Mouse (Mus musculus): ENCODE measurements around the gene Gm20388. TPM values are rescaled to one million over a fixed set of nuclear protein-coding genes. Genes with fewer than 3 reads are reported as not detected.
A peak's percentile ranks its signal among the peaks of the same experiment; 100 is the strongest.

Gm20388 gene
- polyA plus RNA-seq, 2 experiments, result 8.5 TPM; not detected in 1

- ATAC-seq (ENCODE audit: insufficient read depth) (no peak), DNase-seq (ENCODE audit: low read depth in 3 of 3, low spot score in 3 of 3) (no peak)
- no peak overlapping the region for H3K9ac ChIP-seq (replicated peaks)
- no peaks in the 10 kb centered on the region for H3K36me3 ChIP-seq (replicated peaks; ENCODE audit: control insufficient read depth, insufficient read depth, low read depth)
- H3K4me1 ChIP-seq (replicated peaks; ENCODE audit: control insufficient read depth in 2 of 2, insufficient read depth in 2 of 2, low read length in 1 of 2), result no peaks in the 10 kb centered on the region
- no peak for TF ChIP-seq EP300 (IDR thresholded peaks at IDR 0.05; ENCODE audit: low read depth)
- peak; percentile 76 for TF ChIP-seq CTCF (IDR thresholded peaks at IDR 0.05; ENCODE audit: low read depth)
- no peak overlapping the region for H3K27ac ChIP-seq
- peaks cover 54% of the 10 kb centered on the region for H3K27me3 ChIP-seq (ENCODE audit: control insufficient read depth, insufficient read depth, low read length)
- no peak overlapping the region for H3K4me2 ChIP-seq (ENCODE audit: low read depth)
- no peak overlapping the region for H3K4me3 ChIP-seq (ENCODE audit: insufficient read depth in 1 of 2, low read depth in 2 of 2, low read length in 2 of 2)
- H3K9me3 ChIP-seq (ENCODE audit: control insufficient read depth, low read length), result no peaks in the 10 kb centered on the region
- 7% methylated on average over 10 of the region's 10 CpGs for WGBS (ENCODE audit: insufficient replicate concordance)
Measured at GRCm38 (mm10) chr8:120887254-120887653, 976.6 kb downstream of the Gm20388 start.

- Histone ChIP-seq H3K9me3 (ENCODE audit: control insufficient read depth, low read length) (no peaks in the 10 kb centered on the region), H3K9ac (replicated peaks) (no peak overlapping the region), H3K36me3 (replicated peaks; ENCODE audit: control insufficient read depth, insufficient read depth, low read depth) (no peaks in the 10 kb centered on the region), H3K27me3 (ENCODE audit: control insufficient read depth, insufficient read depth, low read length) (peaks cover 50% of the 10 kb centered on the region), H3K4me2 (ENCODE audit: low read depth) (no peak overlapping the region), H3K4me1 (replicated peaks; ENCODE audit: control insufficient read depth in 2 of 2, insufficient read depth in 2 of 2, low read length in 1 of 2) (no peaks in the 10 kb centered on the region), H3K4me3 (ENCODE audit: insufficient read depth in 1 of 2, low read depth in 2 of 2, low read length in 2 of 2) (no peak overlapping the region), H3K27ac (no peak overlapping the region)
- TF ChIP-seq EP300 (IDR thresholded peaks at IDR 0.05; ENCODE audit: low read depth) (no peak), CTCF (IDR thresholded peaks at IDR 0.05; ENCODE audit: low read depth) (no peak)
- no peak for ATAC-seq (ENCODE audit: insufficient read depth)
- no peak for DNase-seq (ENCODE audit: low read depth in 3 of 3, low spot score in 3 of 3)
- WGBS (ENCODE audit: insufficient replicate concordance), result 11% methylated on average over 5 of the region's 5 CpGs
Measured at GRCm38 (mm10) chr8:120888005-120888404, 977.4 kb downstream of the Gm20388 start.

GRCm38 (mm10) chr8:120889189-120889588 is 978.5 kb downstream of the Gm20388 start:
- Histone ChIP-seq H3K9me3 (ENCODE audit: control insufficient read depth, low read length) (no peaks in the 10 kb centered on the region), H3K4me2 (ENCODE audit: low read depth) (no peak overlapping the region), H3K27ac (no peak overlapping the region), H3K4me3 (ENCODE audit: insufficient read depth in 1 of 2, low read depth in 2 of 2, low read length in 2 of 2) (no peak overlapping the region), H3K27me3 (ENCODE audit: control insufficient read depth, insufficient read depth, low read length) (peaks cover 39% of the 10 kb centered on the region), H3K9ac (replicated peaks) (no peak overlapping the region), H3K4me1 (replicated peaks; ENCODE audit: control insufficient read depth in 2 of 2, insufficient read depth in 2 of 2, low read length in 1 of 2) (no peaks in the 10 kb centered on the region), H3K36me3 (replicated peaks; ENCODE audit: control insufficient read depth, insufficient read depth, low read depth) (no peaks in the 10 kb centered on the region)
- no peak for TF ChIP-seq CTCF (IDR thresholded peaks at IDR 0.05; ENCODE audit: low read depth)
- TF ChIP-seq EP300 (IDR thresholded peaks at IDR 0.05; ENCODE audit: low read depth), result no peak
- ATAC-seq (ENCODE audit: insufficient read depth), result no peak
- 50% methylated on average over 4 of the region's 4 CpGs for WGBS (ENCODE audit: insufficient replicate concordance)
- no peak for DNase-seq (ENCODE audit: low read depth in 3 of 3, low spot score in 3 of 3)

GRCm38 (mm10) chr8:120890068-120890467 is 979.4 kb downstream of the Gm20388 start:
- Histone ChIP-seq H3K27me3 (ENCODE audit: control insufficient read depth, insufficient read depth, low read length) (peaks cover 35% of the 10 kb centered on the region), H3K36me3 (replicated peaks; ENCODE audit: control insufficient read depth, insufficient read depth, low read depth) (no peaks in the 10 kb centered on the region), H3K4me2 (ENCODE audit: low read depth) (no peak overlapping the region), H3K27ac (no peak overlapping the region), H3K4me3 (ENCODE audit: insufficient read depth in 1 of 2, low read depth in 2 of 2, low read length in 2 of 2) (no peak overlapping the region), H3K9me3 (ENCODE audit: control insufficient read depth, low read length) (no peaks in the 10 kb centered on the region), H3K9ac (replicated peaks) (no peak overlapping the region), H3K4me1 (replicated peaks; ENCODE audit: control insufficient read depth in 2 of 2, insufficient read depth in 2 of 2, low read length in 1 of 2) (no peaks in the 10 kb centered on the region)
- 11% methylated on average over 11 of the region's 11 CpGs for WGBS (ENCODE audit: insufficient replicate concordance)
- ATAC-seq (ENCODE audit: insufficient read depth) (no peak), DNase-seq (ENCODE audit: low read depth in 3 of 3, low spot score in 3 of 3) (no peak)
- TF ChIP-seq CTCF (IDR thresholded peaks at IDR 0.05; ENCODE audit: low read depth), result no peak
- TF ChIP-seq EP300 (IDR thresholded peaks at IDR 0.05; ENCODE audit: low read depth), result no peak

GRCm38 (mm10) chr8:120895009-120895408 is 984.4 kb downstream of the Gm20388 start:
- Histone ChIP-seq H3K27ac (no peak overlapping the region), H3K9me3 (ENCODE audit: control insufficient read depth, low read length) (no peaks in the 10 kb centered on the region), H3K36me3 (replicated peaks; ENCODE audit: control insufficient read depth, insufficient read depth, low read depth) (no peaks in the 10 kb centered on the region), H3K4me2 (ENCODE audit: low read depth) (no peak overlapping the region), H3K9ac (replicated peaks) (no peak overlapping the region), H3K27me3 (ENCODE audit: control insufficient read depth, insufficient read depth, low read length) (peaks cover 15% of the 10 kb centered on the region), H3K4me1 (replicated peaks; ENCODE audit: control insufficient read depth in 2 of 2, insufficient read depth in 2 of 2, low read length in 1 of 2) (no peaks in the 10 kb centered on the region), H3K4me3 (ENCODE audit: insufficient read depth in 1 of 2, low read depth in 2 of 2, low read length in 2 of 2) (no peak overlapping the region)
- no peak for DNase-seq (ENCODE audit: low read depth in 3 of 3, low spot score in 3 of 3)
- ATAC-seq (ENCODE audit: insufficient read depth), result no peak
- TF ChIP-seq EP300 (IDR thresholded peaks at IDR 0.05; ENCODE audit: low read depth) (no peak), CTCF (IDR thresholded peaks at IDR 0.05; ENCODE audit: low read depth) (no peak)
- 8% methylated on average over 4 of the region's 4 CpGs for WGBS (ENCODE audit: insufficient replicate concordance)

Data from liver, embryonic 14.5 days (tissue).